Mouse (Mus musculus) neural tube, embryonic 15.5 days (tissue): ENCODE results near the gene 1110008P14Rik. TPM values are rescaled to one million over a fixed set of nuclear protein-coding genes. Genes with fewer than 3 reads are reported as not detected.

Experiments
- ATAC-seq: fragments of 200-750 bp; cut with Nextera tagmentation; 2 replicates; pipeline ENCODE4 v1.8.0; 2017; ENCODE audit warnings: mild to moderate bottlenecking, moderate TSS enrichment, moderate library complexity; ENCODE audit not compliant: low FRiP score
- H3K27ac ChIP-seq: fragments of 300-500 bp; sonication (generic); replicated peaks from 2 replicates; pipeline ENCODE4 v1.5.1; 2015; ENCODE audit warnings: mild to moderate bottlenecking, inconsistent platforms
- H3K27me3 ChIP-seq: fragments of 300-500 bp; sonication (generic); replicated peaks from 2 replicates; pipeline ENCODE4 v1.6.1; 2015; ENCODE audit warnings: inconsistent platforms
- H3K36me3 ChIP-seq: fragments of 300-500 bp; sonication (generic); 2 replicates; pipeline ENCODE4 v1.6.1; 2015; ENCODE audit warnings: inconsistent platforms
- H3K4me1 ChIP-seq: fragments of 300-500 bp; sonication (generic); 2 replicates; pipeline ENCODE4 v1.6.1; 2015; ENCODE audit warnings: inconsistent platforms
- H3K4me2 ChIP-seq: fragments of 300-500 bp; sonication (generic); 2 replicates; pipeline ENCODE4 v1.6.1; 2015; ENCODE audit warnings: inconsistent platforms, mild to moderate bottlenecking, moderate library complexity
- H3K4me3 ChIP-seq: fragments of 300-500 bp; sonication (generic); replicated peaks from 2 replicates; pipeline ENCODE4 v1.5.1; 2015; ENCODE audit warnings: mild to moderate bottlenecking, inconsistent platforms
- H3K9ac ChIP-seq: fragments of 300-500 bp; sonication (generic); replicated peaks from 2 replicates; pipeline ENCODE4 v1.6.1; 2015; ENCODE audit warnings: mild to moderate bottlenecking, inconsistent platforms
- H3K9me3 ChIP-seq: fragments of 300-500 bp; sonication (generic); replicated peaks from 2 replicates; pipeline ENCODE4 v1.6.1; 2016; ENCODE audit warnings: inconsistent platforms
- WGBS: fragments of 180-500 bp; shearing (Covaris S2); methylation state at CpG from one replicate; pipeline ENCODE4 v1.1.7; 2015; ENCODE audit warnings: mixed read lengths; 5-methylcytosine and 5-hydroxymethylcytosine counted together
- polyA plus RNA-seq: library from polyadenylated mRNA; unstranded; fragments of >200 nt; fragmentation: Nextera tagmentation; extraction: Ambion mirVana; gene quantifications from 2 replicates; pipeline ENCODE4 v1.2.1, GENCODE M21; 2015

The 1110008P14Rik gene
- polyA plus RNA-seq, 1 experiment from 2014 or later = 195 TPM

DNA sequence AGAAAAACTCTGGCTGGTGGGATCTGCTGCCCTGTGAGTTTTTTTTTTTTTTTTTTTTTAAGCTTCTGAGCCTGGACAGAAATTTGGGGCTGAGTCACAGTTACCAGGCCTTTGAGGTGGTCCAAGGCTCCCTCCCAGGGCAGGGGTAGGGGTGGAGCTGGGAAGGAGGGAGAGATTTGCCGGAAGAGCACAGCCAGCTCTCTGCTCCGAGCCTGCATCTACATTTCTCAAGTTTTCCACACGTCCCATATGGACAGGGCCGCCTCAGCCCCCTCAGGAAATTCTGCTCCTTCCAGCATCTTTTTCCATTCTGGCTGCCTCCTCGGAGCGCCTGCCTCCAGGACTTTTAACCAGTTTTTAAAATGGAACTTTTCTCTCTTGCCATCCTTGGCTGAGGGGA is 52.2 kb downstream of the 1110008P14Rik start:
- Histone ChIP-seq H3K27me3 (no peaks in the 10 kb centered on the region), H3K27ac (no peak overlapping the region), H3K9me3 (no peaks in the 10 kb centered on the region), H3K36me3 (peaks cover 56% of the 10 kb centered on the region), H3K4me1 (0 out of 2 replicates have a peak, but pooled peaks cover 4% of the 10 kb centered on the region), H3K4me2 (no peak overlapping the region), H3K9ac (peak overlapping the region; percentile 26; the same call in 1 of the 2 replicates), H3K4me3 (no peak overlapping the region)
- ATAC-seq = no peak
- WGBS = 50% methylated on average over 6 of the region's 6 CpGs

DNA sequence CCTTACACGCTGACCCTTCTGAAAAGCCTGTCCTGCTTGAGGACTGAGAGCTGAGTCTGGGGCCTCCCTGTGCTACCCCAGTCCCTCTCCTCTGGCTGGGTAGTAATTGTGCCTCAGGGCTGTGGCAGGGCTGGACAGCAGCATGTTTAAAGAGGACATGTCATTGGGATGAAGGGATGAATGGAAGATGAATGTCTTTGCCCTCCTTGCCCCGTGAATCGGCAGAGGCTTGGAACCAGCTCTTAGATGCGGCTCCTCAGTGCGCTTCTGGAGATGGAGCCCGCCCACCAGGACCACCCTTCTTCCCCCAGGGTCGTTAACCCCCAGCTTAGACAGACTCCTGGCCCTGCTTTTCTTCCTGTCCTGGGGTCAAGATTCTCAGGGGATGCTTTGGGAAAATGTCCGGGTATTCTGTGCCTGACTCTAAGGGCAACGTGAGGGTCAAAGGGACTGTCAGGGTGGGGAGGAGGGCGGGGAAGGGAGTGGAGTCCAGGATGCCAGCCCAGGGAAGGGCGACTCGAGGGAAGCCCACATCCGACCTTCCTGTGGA is 52.8 kb downstream of the 1110008P14Rik start:
- 0 out of 2 replicates have a peak, but pooled peaks cover 4% of the 10 kb centered on the region for H3K4me1 ChIP-seq
- H3K27ac ChIP-seq = no peak overlapping the region
- no peak overlapping the region for H3K4me3 ChIP-seq
- no peak overlapping the region for H3K4me2 ChIP-seq
- ATAC-seq = no peak
- WGBS = 16% methylated on average over 13 of the region's 13 CpGs
- no peaks in the 10 kb centered on the region for H3K9me3 ChIP-seq
- peaks cover 50% of the 10 kb centered on the region for H3K36me3 ChIP-seq
- no peaks in the 10 kb centered on the region for H3K27me3 ChIP-seq
- 0 out of 2 replicates have a peak overlapping the region, but pooled peaks have one; percentile 26 for H3K9ac ChIP-seq

DNA sequence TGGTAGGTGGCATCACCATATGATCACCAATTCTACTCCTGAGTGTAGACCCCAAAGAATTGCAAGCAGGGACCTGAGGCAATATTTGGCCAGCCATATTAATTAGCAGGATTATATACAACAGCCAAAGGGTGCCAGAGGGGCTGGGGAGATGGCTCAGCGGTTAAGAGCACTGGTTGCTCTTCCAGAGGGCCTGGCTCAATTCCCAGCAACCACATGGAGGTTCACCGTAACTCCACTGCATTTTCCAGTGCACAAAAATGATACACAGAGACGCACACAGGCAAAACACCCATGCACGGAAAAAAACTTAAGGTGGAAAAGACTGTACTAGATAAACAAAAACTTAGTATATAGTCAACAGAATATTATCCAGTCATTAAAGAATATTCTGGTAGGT is 54.5 kb downstream of the 1110008P14Rik start:
- Histone ChIP-seq H3K4me3 (no peak overlapping the region), H3K9me3 (no peaks in the 10 kb centered on the region), H3K4me1 (peaks cover 19% of the 10 kb centered on the region), H3K36me3 (peaks cover 36% of the 10 kb centered on the region), H3K4me2 (no peak overlapping the region), H3K27ac (no peak overlapping the region), H3K9ac (no peak overlapping the region), H3K27me3 (no peaks in the 10 kb centered on the region)
- no peak for ATAC-seq
- WGBS = 62% methylated on average over 4 of the region's 4 CpGs

Other genes with a start within 250 kb of the 1110008P14Rik start
- gene Prrc2b, start 230.9 kb downstream of the 1110008P14Rik start, polyA plus RNA-seq = 56.6 and 59.9 TPM in 2 replicates
- gene Pomt1, start 145.3 kb downstream of the 1110008P14Rik start, polyA plus RNA-seq = 30.7 and 30.9 TPM in 2 replicates
- 88.6 and 95.8 TPM in 2 replicates for gene Uck1, start 121.8 kb downstream of the 1110008P14Rik start, polyA plus RNA-seq
- gene Golga2, start 94.6 kb downstream of the 1110008P14Rik start, polyA plus RNA-seq = 27.5 and 31.3 TPM in 2 replicates
- 421 and 448 TPM in 2 replicates for gene Swi5, start 93.9 kb downstream of the 1110008P14Rik start, polyA plus RNA-seq
- 43.8 and 44.8 TPM in 2 replicates for gene Ciz1, start 29.6 kb downstream of the 1110008P14Rik start, polyA plus RNA-seq
- 72.4 and 86.9 TPM in 2 replicates for gene Dnm1, start 28.6 kb downstream of the 1110008P14Rik start, polyA plus RNA-seq
- 0.95 and 1.1 TPM in 2 replicates for gene Lcn2, start 6.3 kb upstream of the 1110008P14Rik start, polyA plus RNA-seq
- 47.3 and 52.1 TPM in 2 replicates for gene Ptges2, start 14.0 kb upstream of the 1110008P14Rik start, polyA plus RNA-seq
- 4.4 and 5.3 TPM in 2 replicates for gene Naif1, start 68.5 kb upstream of the 1110008P14Rik start, polyA plus RNA-seq
- 51.4 and 58.8 TPM in 2 replicates for gene Slc25a25, start 69.5 kb upstream of the 1110008P14Rik start, polyA plus RNA-seq
- 6.7 and 7.0 TPM in 2 replicates for gene Fam102a, start 153.4 kb upstream of the 1110008P14Rik start, polyA plus RNA-seq
- gene Dpm2, start 188.9 kb upstream of the 1110008P14Rik start, polyA plus RNA-seq = 141 and 147 TPM in 2 replicates
- gene Pip5kl1, start 192.9 kb upstream of the 1110008P14Rik start, polyA plus RNA-seq = 16.3 and 17.8 TPM in 2 replicates
- 0.59 and 0.99 TPM in 2 replicates for gene 9430097D07Rik, start 193.7 kb upstream of the 1110008P14Rik start, polyA plus RNA-seq
- gene St6galnac4, start 205.2 kb upstream of the 1110008P14Rik start, polyA plus RNA-seq = 43.9 and 44.6 TPM in 2 replicates
- gene St6galnac6, start 217.8 kb upstream of the 1110008P14Rik start, polyA plus RNA-seq = 13.5 and 14.4 TPM in 2 replicates
- 88.5 and 103 TPM in 2 replicates for gene Ak1, start 239.8 kb upstream of the 1110008P14Rik start, polyA plus RNA-seq